Mouse (Mus musculus): ENCODE data around the gene Rpl9-ps1.

GRCm38 (mm10) chr11:83632744-83633143, 12.7 kb downstream of the Rpl9-ps1 start:
- TF ChIP-seq USF1 (IDR thresholded peaks at IDR 0.05; ENCODE audit: low read depth) (no peak), POLR2A (IDR thresholded peaks at IDR 0.05; ENCODE audit: insufficient read length, low read depth) (no peak)
